Mouse (Mus musculus) bone marrow, adult 2 months (tissue): Measurements from ENCODE around the gene Rhobtb1.

ENCODE experiments used
- CTCF ChIP-seq: fragments of 200-500 bp; IDR thresholded peaks from 2 replicates; pipeline ENCODE4 v1.5.1; 2011; ENCODE audit warnings: low read length, control low read depth; ENCODE audit not compliant: control insufficient read depth, insufficient read depth
- POLR2A ChIP-seq: fragments of 200-500 bp; IDR thresholded peaks from 2 replicates; pipeline ENCODE4 v1.6.1; 2011; ENCODE audit warnings: low read depth, mild to moderate bottlenecking, control low read depth, low read length, borderline replicate concordance; ENCODE audit not compliant: control insufficient read depth

DNA sequence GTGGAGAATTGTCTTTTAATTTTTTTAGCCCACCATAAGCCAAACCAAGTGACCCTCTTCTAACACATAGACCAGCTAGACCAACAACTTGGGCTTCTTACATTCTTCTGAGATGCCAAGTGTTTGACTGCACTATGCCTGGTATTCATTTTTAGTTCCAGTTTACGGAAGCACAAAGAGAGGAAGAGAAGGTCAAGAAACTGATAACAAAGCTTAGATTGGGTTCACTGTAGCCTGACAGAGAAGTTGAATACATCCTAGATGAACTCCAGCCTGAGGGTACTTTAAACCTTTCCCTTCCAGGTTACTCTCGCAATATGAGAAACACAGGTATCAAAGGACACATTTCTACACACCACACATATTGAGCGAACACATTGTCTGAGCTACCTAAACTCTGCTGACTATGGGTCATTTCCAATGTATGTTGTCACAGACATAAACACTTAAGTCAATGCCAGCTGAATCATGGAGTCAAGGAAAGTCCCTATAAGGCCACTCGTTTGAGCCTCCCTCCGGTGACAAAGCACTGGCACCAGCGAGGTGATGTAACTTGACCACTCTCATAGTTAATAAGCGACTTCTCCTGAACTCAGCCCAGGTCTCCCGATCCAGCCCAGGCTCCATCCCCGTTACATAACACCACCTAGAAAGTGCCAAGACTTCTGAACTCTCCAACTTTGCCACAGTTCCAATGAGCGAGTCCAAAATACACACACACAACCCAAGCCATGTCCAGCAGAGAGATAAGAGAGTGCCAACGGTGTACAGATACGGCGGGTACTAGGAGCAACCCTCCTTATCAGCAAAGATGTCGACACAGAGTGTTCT is 67.4 kb downstream of the Rhobtb1 start:
- TF ChIP-seq CTCF (no peak), POLR2A (no peak)
